Mouse (Mus musculus) monocyte, adult 59 days (primary cell): ENCODE results near the gene Gfi1. TPM values are rescaled to one million over a fixed set of nuclear protein-coding genes. Genes with fewer than 3 reads are reported as not detected.

Source experiments
- total RNA-seq, 2 experiments: library from RNA; stranded (reverse); gene quantifications; one replicate each; pipeline ENCODE4 v1.2.4; 2023

Gene Gfi1
- total RNA-seq: under 1 TPM; 0.71 to 0.76 TPM

GRCm38 (mm10) chr5:107725435-107726261 is at the start of gene Gfi1:
TSS of gene Gfi1 (minus strand) at chr5:107726036.

Other genes with a start within 250 kb of the Gfi1 start
- not detected for gene Gm42669, start 218.4 kb downstream of the Gfi1 start, total RNA-seq
- not detected for gene 1700028K03Rik, start 191.3 kb downstream of the Gfi1 start, total RNA-seq
- 10 to 100 TPM; 14.5 to 16.3 TPM for gene Rpap2, start 128.7 kb downstream of the Gfi1 start, total RNA-seq
- 1 to 10 TPM; 3.3 to 4.1 TPM for gene Glmn, start 128.1 kb downstream of the Gfi1 start, total RNA-seq
- gene Ube2d2b, start 104.1 kb upstream of the Gfi1 start, total RNA-seq: not detected
- gene Evi5, start 149.1 kb upstream of the Gfi1 start, total RNA-seq: 10 to 100 TPM; 56.7 to 63.1 TPM
- gene Rpl5, start 174.5 kb upstream of the Gfi1 start, total RNA-seq: 10 to 100 TPM; 52.9 to 63.1 TPM